Mouse (Mus musculus): ENCODE data around the gene Atg14.
"Not testable (repeated sequence)": the region's sequence is repeated elsewhere in the genome, so short reads cannot be mapped to it uniquely, and the experiment has no call there.

Atg14 gene

DNA sequence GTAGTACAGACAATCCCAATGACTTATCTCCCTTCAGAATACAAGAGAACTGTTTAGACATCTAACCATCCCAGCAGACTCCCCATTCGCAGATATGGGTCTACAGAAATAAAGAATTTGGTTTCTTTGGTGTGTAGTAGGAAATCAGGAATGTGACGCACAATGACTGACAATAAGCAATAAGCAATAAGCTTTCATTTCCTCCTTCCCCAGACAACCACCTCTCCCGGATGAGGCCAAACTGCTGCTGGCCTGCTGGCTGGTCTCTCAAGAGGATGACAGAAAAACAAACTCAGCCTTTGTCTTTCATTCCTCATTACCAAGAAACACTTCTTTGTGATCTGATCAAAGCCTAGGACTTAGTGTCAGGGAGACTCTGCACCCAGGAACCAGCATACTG is 28.2 kb downstream of the Atg14 start:
- DNase-seq = no peak

DNA sequence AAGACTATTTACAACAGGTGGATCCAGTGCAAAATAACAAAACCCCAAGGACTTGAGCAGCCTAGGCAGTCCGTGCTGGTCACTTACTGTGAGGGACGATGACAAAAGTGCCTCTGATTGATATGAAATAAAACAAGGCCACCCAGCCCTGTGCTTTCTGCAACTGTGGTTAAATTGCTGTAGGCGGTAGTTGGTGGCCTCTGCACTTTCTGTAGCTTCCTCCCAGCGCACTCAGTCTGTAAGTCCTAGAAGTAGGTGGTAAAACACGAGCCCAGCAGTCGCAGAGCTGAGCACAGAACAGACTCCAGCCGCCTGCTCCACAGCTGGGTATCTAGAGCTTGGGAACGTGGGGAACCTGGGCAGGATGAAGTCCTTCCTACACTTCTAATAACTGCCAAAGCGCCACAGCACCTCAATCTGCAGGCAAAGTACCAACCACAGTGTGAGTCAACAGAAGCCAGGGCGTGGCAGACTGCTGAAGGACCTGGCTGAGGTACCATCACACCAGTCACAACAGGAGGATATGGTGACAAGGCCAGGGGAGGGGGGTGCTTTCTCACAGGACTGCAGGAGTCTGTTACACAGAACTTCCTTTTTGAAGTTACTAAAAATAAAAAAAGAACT is 29.0 kb downstream of the Atg14 start:
- no peak for DNase-seq

DNA sequence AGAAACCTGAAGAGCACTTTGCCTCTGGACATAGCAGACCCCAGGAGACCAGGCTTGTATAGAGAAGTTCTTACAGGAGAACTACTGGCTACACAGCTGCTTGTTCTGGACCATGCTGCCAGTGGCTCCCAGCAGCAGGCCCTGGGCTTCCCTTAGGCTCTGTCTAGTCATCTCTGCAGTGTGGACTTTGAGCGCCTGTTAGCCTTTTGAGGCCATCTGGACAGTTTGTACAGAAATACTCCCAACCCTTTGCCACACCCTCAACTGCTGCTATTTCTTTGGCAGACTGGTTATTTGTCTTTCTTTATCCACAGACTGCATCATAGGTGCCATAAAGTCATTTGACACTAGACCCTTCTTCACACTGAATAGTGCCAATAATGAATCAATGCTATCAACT is 35.4 kb downstream of the Atg14 start:
- DNase-seq = peak; percentile 46 to 73

DNA sequence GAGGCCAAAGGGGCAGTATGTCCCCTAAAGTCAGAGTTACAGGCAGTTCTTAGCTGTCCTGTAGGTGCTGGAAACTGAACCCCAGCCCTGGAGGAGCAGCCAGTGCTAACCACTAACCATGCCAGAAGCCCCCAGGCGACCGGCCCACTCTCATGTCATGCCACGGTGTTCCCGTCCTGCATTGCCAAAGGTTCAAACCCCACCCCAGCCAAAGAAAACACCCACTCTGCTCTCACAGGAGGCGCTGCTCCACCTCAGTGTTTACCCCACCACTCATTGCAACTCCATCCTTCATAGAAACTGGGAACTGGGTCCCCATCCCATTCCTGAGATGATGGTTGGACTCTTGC is 36.3 kb downstream of the Atg14 start:
- no peak for DNase-seq

DNA sequence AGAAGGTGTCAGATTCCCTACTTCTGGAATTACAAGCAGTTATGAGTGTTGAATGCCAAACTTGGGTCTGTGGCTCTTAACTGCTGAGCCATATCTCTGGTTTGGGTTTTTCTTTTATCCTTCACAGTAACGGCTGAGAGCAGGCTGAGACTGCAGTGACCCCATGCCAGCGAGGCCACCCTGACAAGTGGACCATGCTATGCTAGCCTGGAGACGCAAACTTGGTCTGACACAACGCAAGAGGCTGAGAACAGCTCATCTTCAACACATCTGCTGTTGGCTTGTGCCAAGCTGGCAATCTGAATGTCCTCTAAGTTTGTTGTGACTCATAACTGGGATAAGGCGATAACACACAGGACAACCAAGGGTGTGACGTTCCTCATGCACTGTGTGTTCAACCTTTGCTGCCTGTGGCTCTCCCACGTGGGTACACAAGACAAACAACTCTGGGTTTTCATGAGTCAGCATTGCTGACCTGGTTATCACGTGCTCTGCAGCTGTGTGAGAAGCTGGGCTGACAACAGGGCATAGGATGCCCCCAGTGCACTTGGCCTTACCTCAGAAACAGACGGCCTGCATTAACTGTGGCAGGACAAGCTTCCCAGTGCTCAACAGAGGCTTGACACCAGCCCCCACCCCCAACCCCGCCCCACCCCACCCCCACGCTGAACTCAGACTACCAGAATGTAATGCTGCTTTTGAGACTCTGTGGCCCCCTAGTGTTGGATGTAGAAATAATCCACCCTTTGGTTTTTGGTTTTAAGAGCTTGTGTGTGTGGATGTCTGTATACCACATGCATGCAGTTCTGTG is 36.9 kb downstream of the Atg14 start:
- DNase-seq = peak; percentile 69 to 90

DNA sequence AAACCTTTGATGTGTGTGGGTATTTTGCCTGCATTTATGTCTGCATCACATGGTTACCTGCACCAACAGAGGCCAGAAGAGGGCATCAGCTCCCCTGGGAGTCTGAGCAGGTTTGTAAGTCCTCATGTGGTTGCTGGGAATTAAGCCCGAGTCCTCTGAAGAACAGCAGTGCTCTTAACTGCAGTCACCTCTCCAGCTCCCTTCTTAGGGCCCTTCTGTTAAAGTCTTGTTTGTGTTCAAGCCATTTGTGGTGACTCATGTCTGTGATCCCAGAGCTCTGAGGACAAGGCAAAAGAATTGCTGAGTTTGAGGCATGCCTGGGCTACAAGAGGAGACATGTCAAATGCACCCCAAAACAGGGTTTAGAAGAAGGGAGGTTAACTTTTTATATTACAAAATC is 38.0 kb downstream of the Atg14 start:
- DNase-seq = peak in 1 of 2 experiments; percentile 30

DNA sequence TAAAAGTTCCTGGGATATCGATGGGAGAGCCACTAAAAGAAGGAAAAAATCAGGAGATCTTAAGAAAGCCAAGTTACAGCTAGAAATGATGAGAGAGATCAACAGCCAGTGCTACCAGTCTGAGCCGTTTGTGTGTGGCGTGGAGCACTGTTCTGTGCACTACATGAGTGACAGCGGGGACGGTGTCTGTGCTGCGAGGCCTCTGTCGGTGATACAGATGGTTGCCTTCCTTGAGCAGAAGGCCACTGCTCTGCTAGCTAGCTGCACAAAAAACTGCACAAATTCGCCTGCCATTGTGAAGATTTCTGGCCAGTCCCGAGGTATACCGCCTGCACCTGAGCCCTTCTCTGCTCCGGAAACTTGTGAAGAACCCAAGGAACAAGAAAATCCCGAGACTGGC is 40.9 kb downstream of the Atg14 start:
- not testable (repeated sequence) for DNase-seq

DNA sequence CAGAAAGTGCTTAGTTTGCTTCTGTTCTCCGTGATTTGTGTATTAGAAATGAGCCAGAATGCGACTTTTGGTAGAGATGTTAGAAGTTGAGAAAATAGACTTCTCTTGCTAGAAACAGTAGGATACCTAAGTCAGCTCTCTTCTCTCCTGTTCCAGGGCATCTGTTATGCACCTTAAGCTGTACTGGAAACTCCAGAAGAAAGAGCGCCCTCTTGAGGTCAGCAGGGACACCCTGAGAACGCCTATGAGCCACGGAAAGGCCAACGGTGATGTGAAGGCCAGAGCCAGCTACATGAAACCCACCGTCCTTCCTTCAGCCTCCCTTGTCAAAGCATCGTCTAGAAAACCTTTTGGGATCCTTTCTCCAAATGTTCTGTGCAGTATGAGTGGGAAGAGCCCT is 41.4 kb downstream of the Atg14 start:
- DNase-seq = peak; percentile 72 to 77

DNA sequence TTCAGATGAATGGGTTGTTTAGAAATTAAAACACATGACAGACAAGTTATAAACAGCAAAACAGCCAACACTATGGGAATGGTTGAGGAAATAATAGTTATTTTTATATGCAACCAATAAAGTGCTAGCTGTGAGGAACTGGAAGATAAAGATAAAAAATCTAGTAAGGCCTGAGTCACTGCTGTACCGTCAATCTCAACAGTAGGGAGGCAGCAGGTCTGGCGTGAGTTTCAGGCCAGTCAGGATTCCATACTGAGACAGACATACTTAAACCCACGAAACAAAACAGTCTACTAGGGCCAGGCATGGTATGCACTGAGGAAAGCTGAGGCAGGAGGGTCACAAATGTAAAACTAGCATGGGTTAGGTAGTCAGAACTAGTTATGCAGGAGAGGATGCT is 42.2 kb downstream of the Atg14 start:
- no peak for DNase-seq

DNA sequence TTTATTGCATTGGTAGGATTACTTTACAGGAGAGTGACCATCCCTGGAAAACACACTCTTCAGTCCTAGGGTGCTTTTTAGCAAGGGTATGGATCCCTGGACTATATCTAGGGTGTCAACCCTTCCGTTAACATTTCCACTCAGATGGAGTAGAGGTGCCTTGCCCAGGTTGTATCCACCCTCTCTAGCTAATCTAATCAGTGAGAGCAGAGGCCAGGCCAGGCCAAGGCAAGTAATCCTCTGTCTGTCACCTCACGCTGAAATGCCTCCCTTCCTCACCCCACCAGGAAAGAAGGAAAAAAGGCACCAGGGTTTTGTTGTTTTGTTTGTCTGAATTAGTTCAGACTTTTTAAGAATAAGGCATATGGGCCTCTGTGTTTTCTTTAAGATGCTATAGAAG is 42.6 kb downstream of the Atg14 start:
- DNase-seq = no peak

DNA sequence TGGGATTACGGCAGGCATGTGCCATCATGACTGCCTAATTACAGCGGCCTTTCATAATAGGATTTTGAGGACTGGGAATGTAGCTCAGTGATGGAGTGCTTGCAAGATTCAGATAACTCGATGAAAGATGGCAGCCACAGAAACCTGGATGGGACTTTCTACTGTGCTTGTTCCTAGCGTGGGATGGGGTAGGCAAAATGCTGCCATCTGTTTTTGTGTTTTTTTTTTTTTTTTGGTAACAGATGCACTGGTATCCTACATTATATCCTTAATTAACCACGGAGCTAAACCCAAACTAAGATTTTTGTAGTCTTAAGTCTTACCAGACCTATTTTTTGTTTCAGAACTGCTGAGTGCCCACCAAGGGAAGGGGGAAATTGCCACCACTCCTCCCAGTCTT is 44.6 kb downstream of the Atg14 start:
- no peak for DNase-seq

DNA sequence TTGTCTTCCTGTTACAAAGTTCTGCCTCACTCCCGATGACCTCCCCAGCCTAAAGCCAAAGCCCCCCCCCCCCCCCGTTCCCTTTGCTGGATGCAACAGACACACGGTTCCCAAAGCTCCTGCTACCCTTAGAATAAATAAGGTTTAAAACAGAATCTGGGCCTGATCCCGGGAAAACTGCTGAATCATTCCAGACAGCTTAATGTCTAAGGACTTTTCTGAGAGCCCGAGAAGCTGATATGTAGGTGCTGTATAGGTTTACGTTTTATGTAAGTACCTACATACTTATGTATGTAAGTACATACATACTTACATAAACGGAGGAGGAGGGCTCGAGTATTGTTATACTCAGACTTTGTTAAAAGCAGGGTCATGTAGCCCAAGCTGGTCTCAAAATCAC is 45.1 kb downstream of the Atg14 start:
- DNase-seq = no peak

DNA sequence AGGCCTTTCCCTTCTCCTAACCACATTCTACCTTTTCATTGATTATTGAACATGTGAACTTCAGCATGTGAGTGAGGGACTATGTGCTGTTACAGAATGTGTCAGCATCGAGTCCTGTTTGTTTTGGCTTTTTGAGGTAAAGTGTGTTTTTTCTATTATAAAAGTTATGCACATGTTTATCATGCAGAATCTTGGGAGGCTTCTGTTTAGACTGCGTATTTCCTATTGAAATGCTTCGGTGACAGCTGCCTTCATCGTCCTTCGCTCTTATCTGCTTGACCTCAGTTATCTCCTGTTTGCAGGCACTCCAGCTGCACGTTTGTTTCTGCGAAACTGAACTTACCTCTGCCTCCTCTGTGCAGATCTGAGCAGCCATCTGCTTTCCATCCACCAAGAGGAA is 48.1 kb downstream of the Atg14 start:
- DNase-seq = no peak

DNA sequence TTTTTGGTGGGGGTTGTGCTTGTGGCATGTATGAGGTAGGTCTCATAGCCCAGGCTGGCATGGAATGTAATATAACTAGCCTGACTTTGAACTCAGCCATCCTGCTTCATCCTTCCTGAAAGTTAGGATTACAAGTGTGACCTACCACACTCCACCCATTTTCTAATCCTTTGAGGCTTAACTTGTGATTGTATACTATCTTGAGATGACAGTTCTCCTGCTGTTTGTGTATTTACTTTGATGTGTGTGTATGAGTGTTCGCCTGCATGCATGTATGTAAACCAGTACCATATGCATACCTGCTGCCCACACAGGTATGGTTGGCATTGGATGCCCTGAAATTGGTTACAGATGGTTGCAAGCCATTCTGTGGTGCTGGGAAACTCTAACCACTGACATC is 48.8 kb downstream of the Atg14 start:
- no peak for DNase-seq

DNA sequence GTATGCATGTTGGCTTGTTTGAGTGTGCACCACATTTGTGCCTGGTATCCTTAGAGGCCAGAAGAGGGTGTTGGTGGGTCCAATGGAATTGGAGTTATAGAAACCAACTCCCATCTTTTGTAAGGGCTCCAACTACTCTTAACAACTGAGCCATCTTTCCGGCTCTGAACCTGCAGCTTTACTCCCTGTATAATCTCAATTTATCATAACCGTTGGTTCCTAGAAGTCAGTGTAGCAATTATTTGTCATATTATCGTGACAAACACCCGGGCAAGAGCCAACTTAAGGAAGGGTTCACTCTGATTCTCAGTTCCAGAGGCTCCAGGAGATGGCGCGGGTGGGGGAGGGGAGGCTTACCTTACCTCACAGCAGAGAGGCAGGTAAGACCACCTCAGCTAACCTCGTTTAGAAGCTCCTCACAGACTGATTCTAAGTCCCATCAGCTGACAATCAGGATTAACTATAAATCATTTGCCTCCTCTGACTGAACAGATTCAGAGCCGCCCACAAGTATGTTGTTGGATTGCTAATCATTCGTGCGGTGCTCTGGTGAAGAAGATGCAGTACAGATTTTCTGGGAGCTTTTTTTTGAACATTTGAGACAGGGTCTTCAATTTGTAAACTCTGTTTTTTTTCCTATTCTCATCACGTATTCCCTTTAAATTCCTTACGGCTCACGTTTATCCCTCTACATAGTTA is 49.5 kb downstream of the Atg14 start:
- DNase-seq = no peak

DNA sequence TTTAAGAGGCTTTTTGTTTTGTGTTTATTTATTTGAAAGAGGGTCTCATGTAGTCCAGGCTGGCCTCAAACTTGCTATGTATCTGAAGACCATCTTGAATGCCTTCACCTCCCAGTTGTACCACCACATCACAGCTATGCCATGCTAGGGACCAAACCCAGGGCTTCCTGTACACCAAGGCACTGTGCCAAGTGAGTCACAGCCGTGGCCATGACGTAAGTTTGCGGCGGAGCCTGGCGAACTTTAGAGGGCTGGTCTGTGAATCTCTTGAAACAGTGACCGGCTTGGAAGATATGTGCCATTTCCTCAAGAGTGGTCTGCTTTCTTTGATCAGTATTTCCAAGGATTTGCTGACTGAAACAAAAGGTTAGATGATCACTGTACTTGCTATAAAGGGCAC is 51.8 kb downstream of the Atg14 start:
- peak in 1 of 2 experiments; percentile 31 for DNase-seq

DNA sequence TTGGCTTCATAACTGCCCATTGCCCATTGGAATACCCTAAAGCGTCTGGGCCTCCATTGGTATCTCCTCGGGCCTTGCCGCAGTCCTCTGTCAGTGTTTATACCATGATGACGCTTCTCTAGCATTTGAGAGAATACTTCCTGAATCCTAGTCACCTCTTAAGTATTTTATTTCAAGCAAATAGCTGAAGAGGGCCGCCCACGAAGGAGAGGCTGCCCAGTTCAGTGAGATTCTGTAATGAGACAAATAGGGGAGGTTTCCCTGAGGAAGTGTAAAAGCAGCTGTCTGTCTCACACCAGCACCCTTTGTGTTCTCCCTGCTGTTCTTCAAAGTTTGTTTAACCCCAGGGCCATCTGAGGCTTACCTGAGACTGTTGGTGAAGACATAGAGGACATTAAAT is 53.7 kb downstream of the Atg14 start:
- DNase-seq = no peak

DNA sequence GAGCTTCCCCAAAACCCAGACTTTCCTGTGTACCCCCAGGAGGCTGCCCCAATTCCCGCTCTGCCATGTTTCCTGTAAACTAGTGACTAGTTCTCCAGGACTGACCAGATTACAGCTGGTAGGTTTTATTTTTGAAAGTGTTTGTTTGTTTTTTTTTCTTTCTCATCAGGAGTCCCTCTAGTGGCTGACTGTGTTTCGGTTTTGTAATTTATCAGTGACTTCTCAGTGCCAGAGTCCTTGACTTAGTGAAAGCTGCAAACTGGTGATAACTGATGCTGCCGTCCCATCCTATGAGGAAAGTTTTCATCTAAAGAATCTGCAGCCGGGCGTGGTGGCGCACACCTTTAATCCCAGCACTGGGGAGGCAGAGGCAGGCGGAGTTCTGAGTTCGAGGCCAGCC is 54.8 kb downstream of the Atg14 start:
- DNase-seq = no peak

DNA sequence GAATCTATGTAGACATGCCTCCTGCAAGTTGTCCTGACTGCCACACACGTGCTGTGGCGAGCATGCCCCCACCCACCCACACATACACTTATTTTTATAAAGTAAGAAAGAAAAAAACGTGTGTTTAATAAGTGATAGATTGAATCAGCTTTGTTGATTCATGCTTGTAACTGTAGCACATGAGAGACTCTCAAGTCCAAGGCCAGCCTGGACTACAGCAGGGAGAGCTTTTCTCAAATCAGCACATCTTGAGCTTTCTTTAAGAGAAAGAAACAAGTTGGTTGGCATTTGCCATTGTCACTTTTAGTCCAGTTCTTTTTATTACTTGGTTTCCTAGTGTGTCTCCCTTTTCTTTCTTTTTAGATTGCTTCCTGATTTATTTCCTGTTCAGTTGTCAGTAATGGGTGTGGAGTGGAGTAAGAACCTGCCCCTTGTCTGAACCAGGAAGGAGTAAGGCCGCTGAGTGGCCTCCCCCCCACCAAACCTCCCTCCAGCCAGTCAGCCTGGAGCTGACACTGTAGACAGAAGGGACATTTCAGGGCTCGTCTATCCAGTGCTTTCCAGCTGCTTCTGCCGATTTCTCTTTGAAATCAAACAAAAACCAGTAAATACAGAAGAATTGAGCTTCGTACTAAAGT is 55.5 kb downstream of the Atg14 start:
- peak; percentile 42 to 72 for DNase-seq

DNA sequence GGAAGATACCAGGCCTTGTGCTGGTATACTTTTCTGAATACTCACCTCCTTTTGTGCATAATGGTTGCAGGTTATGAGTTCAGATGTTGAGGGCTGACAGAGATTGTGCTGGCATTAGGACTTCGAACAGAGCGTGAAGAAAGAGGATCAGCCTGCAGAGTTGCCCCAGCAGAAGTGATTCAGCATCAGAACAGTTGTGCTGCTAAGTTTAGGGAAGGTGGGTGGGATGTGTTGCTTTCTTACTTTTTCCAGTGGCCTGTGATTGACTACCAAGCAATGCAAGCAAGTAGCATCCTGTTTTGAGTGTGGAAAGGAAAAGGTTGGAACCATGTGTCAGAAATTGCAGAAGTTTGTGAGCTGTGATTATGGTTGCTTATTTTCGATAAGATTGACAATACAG is 56.8 kb downstream of the Atg14 start:
- no peak for DNase-seq

DNA sequence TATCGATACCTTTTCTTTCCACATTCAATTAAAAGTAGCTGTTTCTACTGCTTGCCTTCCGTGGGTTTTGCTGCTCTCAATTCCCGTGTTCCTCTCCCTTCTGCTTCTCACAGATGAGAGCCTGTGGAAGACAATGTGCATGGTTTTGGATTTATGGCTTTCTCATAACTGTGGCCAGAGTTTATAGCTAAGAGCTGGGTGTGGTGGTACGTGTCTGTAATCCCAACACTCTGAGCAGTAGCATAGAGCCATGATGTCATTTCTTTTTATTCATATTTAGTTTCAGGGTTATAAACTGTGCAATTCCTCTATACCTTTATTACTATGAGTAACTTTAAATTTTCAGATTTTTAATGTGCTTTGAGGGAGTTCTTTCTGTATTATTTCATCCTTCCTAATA is 60.2 kb downstream of the Atg14 start:
- DNase-seq = no peak

DNA sequence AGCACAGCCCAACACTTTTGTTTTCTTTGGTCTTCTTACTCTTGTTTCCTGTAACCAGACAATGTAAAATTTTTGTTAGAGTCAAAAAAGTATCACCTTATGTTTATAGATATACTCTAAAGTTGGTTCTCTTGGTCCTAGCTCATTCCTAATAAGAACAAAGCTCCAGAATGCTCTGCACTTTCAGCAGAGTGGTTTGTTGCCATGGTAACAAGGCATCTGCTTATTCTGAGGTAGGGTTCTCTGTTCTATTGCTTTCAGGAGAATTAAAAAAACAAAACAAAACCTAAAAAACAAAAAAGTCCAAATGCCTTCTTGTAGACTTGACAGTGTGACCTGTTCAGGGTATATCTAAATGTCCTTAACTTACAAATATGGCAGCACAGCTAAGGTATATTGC is 62.4 kb downstream of the Atg14 start:
- DNase-seq = no peak

DNA sequence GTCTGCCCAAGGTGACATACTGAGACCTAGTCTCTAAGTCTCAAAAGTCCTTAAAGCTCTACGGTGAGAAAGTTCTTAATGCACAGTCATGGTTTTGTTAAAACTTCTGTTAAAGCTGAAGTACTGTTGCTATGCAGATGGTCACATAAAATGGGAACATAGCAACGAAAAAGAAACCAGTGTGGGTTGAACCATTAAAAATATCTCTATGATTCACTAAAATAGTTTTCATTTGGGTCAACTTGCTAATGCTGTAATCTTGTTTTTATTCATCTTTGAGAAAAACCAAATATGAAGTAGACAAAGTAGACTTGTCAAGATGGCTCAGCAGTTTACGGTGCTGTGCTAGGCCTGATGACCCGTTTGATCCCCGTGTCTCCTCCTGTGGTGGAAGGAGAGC is 63.8 kb downstream of the Atg14 start:
- no peak for DNase-seq

DNA sequence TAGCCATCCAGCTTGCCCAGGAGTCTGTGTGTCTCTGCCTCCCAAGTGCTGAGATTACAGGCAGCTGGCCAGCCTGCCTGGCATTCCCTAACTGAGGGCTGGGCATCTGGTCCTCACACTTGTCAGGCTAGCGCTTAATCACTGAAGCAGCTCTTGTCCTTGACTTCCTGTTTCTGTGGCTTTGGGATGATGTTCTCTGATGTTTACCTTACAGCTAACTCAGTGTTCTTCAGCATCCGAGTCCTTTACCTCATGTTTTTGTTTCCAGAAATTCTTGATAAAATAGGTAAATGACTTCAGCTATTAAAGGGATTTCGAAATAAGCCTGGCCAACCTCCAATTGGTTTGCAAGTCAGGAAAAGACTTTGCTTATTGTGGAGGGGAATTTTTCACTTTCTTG is 66.4 kb downstream of the Atg14 start:
- DNase-seq = no peak
